In genomic region chr11:70826207-70826606, GRCm38 (mm10) we compare ENCODE assay signal across 12 mouse cellular contexts. TPM values are rescaled to one million over a fixed set of nuclear protein-coding genes. Genes with fewer than 3 reads are reported as not detected.
DNase-seq lines count a peak whose midpoint lies in the region; ATAC-seq and TF ChIP-seq lines count a peak whose summit lies in the region.
"Had no signal": no experiment of that assay in that cellular context is flagged by ENCODE, and none has a peak within 500 bp of the region (broad histone marks: within the 10 kb centered on the region; RNA-seq: fewer than 3 reads in every experiment).

No protein-coding gene starts in this region.

- ATAC-seq in erythroid progenitor cell, adult 5-6 weeks (replicated peaks; ENCODE audit: low FRiP score, poor library complexity, severe bottlenecking) = peak; percentile 70
- ATAC-seq: inflammation-experienced regulatory T-cells, adult 6 months had no signal

- peak; percentile 57 for TF ChIP-seq CTCF in layer of hippocampus, adult 2 months (conservative IDR thresholded peaks at IDR 0.05)

- no peak overlapping the region for H3K27ac ChIP-seq in layer of hippocampus, adult 2 months

- DNase-seq in layer of hippocampus, adult 2 months (ENCODE audit: low spot score in 2 of 2) = no peak
- DNase-seq in layer of hippocampus, adult 11-12 months (ENCODE audit: low spot score) = no peak
- DNase-seq in 416B (ENCODE audit: low read depth) = peak; percentile 74
- DNase-seq in B cell, adult 2 months = peak; percentile 56 to 61
- no peak for DNase-seq in ovary, adult 18-20 months (ENCODE audit: low spot score)
- no peak for DNase-seq in cerebellum, adult 11-12 months
- DNase-seq: adrenal gland, postnatal 10 days; kidney, postnatal 4 days; right cerebral cortex, postnatal 25 days had no signal

- no peak overlapping the region for H3K4me3 ChIP-seq in layer of hippocampus, adult 2 months

RNA-seq across cellular contexts. Expression of gene Scimp, which starts 13.8 kb away (rescaled TPM):
- total RNA-seq in layer of hippocampus, adult 2 months (2021) = not detected
- total RNA-seq in erythroid progenitor cell, adult 5-6 weeks (2015; ENCODE audit: low replicate concordance) = not detected in 2 replicates
- not detected in 2 replicates for total RNA-seq in erythroid progenitor cell, adult 5-6 weeks (2017; ENCODE audit: low replicate concordance)
- total RNA-seq: gastrocnemius, postnatal 4 days had no signal

RNA-seq across cellular contexts. Expression of gene Rabep1, which starts 18.4 kb away (rescaled TPM):
- 100 to 1,000 TPM; 122 to 124 TPM for total RNA-seq in layer of hippocampus, adult 2 months (2021)
- total RNA-seq in erythroid progenitor cell, adult 5-6 weeks (2015; ENCODE audit: low replicate concordance) = 6.5 and 8.0 TPM in 2 replicates
- 20.9 and 23.0 TPM in 2 replicates for total RNA-seq in erythroid progenitor cell, adult 5-6 weeks (2017; ENCODE audit: low replicate concordance)

Comparison
In these comparisons a context has a peak if more than half of its experiments do, and no peak if none do; other contexts are left out.
1. DNase-seq: peak in 416B (single experiment) and B cell, adult 2 months (2 of 2); none in layer of hippocampus, adult 2 months (0 of 2), layer of hippocampus, adult 11-12 months (single experiment), ovary, adult 18-20 months (single experiment) and cerebellum, adult 11-12 months (single experiment).
2. RNA of gene Rabep1, which starts 18.4 kb away (total RNA-seq): 122 to 124 TPM in layer of hippocampus, adult 2 months; 6.5 to 23.0 TPM in erythroid progenitor cell, adult 5-6 weeks; every median in the first group is over 4 times any median in the second.